Mouse (Mus musculus) intestine, embryonic 14.5 days (tissue): ENCODE data around the gene Sema4c. TPM values are rescaled to one million over a fixed set of nuclear protein-coding genes. Genes with fewer than 3 reads are reported as not detected.

ENCODE experiments used
- ATAC-seq: fragments of 200-750 bp; cut with Nextera tagmentation; replicated peaks from 2 replicates; pipeline ENCODE4 v1.8.0; 2017; ENCODE audit warnings: low read depth, moderate number of reproducible peaks, moderate TSS enrichment, moderate library complexity; ENCODE audit not compliant: low FRiP score, low TSS enrichment
- DNase-seq: peaks from one replicate; pipeline ENCODE4 v3.0.0-alpha.2; 2018; ENCODE audit warnings: low spot score
- H3K27ac ChIP-seq: fragments of 300-500 bp; sonication (generic); 2 replicates; pipeline ENCODE4 v1.5.1; 2014; ENCODE audit warnings: low read depth, mild to moderate bottlenecking, control low read depth
- H3K27me3 ChIP-seq: fragments of 300-500 bp; sonication (generic); replicated peaks from 2 replicates; pipeline ENCODE4 v1.6.1; 2014; ENCODE audit warnings: low read length, control low read depth; ENCODE audit not compliant: control insufficient read depth, insufficient read depth
- H3K36me3 ChIP-seq: fragments of 300-500 bp; sonication (generic); 2 replicates; pipeline ENCODE4 v1.6.1; 2014; ENCODE audit warnings: low read length, control low read depth; ENCODE audit not compliant: control insufficient read depth, insufficient read depth
- H3K4me1 ChIP-seq: fragments of 300-500 bp; sonication (generic); replicated peaks from 2 replicates; pipeline ENCODE4 v1.6.1; 2014; ENCODE audit warnings: low read length, control low read depth, mixed read lengths; ENCODE audit not compliant: control insufficient read depth, insufficient read depth
- H3K4me2 ChIP-seq: fragments of 300-500 bp; sonication (generic); 2 replicates; pipeline ENCODE4 v1.6.1; 2014; ENCODE audit warnings: low read length
- H3K4me3 ChIP-seq: fragments of 300-500 bp; sonication (generic); 2 replicates; pipeline ENCODE4 v1.5.1; 2014; ENCODE audit warnings: low read depth, low read length, control low read depth, mixed read lengths
- H3K9ac ChIP-seq: fragments of 300-500 bp; sonication (generic); 2 replicates; pipeline ENCODE4 v1.6.1; 2014; ENCODE audit warnings: mild to moderate bottlenecking, low read length
- H3K9me3 ChIP-seq: fragments of 300-500 bp; sonication (generic); 2 replicates; pipeline ENCODE4 v1.6.1; 2016; ENCODE audit warnings: low read length, control low read depth; ENCODE audit not compliant: control insufficient read depth
- WGBS: fragments of 180-500 bp; shearing (Covaris S2); extraction: QIAGEN DNeasy Blood & Tissue Kit; methylation state at CpG from one replicate; pipeline ENCODE4 v1.1.7; 2014; 5-methylcytosine and 5-hydroxymethylcytosine counted together
- polyA plus RNA-seq: library from polyadenylated mRNA; unstranded; fragments of >200 nt; fragmentation: Nextera tagmentation; extraction: Ambion mirVana; gene quantifications from 2 replicates; pipeline ENCODE4 v1.2.1, GENCODE M21; 2014

Sema4c gene
- polyA plus RNA-seq, 1 experiment from 2014 or later = 2.8 TPM

DNA sequence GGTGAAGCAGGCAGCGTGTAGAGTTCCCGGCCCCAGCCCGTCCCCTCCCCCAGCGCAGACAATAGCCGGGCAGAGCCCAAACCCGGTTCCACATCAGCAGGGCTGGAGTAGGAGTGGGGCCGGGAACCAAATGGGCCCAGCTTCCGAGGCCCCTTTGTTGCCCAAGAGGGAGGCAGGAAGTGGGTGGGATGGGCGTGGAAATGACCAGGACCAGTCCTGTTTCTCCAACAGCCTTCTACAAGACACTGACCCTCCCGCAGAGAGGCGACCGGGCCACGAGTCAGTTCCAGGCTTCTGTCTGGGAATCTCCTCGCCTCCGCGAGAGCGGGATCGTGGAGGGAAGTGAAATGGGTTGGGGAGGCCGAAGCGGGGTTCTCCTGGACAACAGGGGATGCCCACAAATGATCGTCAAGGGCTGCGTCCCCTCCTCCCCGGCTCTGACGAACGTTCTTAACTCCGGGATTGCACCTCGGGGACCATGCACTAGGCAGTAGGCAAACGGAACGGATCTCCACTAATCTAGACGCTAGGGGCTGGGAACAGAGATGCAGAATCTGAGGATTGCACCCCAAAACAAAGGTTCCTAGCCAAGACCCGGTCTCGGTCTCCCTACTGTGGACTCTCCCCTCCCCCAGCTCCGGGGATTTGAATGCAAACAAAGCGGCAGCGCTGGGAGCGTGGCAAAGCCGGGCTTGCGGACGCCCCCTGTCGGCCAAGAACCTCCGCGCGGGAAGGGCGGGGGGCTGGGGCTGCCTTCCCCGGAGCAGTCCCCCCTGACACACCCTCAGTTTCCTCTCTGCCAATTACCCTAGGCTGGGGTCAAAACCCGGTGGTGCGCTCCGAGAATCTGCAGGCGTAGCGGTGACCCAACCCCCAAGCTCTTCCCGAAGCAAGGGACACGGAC lies 1.3 kb downstream of the Sema4c start:
- H3K27ac ChIP-seq = peak overlapping the region; percentile 97
- H3K9ac ChIP-seq = peak overlapping the region; percentile 90
- H3K9me3 ChIP-seq = no peaks in the 10 kb centered on the region
- peaks cover 32% of the 10 kb centered on the region for H3K4me1 ChIP-seq
- H3K4me3 ChIP-seq = peak overlapping the region; percentile 96
- peak; percentile 77 for ATAC-seq
- no peaks in the 10 kb centered on the region for H3K27me3 ChIP-seq
- peak overlapping the region; percentile 87 for H3K4me2 ChIP-seq
- DNase-seq = peak; percentile 99
- H3K36me3 ChIP-seq = peaks cover 37% of the 10 kb centered on the region
- under 1% methylated on average over 51 of the region's 52 CpGs for WGBS

DNA sequence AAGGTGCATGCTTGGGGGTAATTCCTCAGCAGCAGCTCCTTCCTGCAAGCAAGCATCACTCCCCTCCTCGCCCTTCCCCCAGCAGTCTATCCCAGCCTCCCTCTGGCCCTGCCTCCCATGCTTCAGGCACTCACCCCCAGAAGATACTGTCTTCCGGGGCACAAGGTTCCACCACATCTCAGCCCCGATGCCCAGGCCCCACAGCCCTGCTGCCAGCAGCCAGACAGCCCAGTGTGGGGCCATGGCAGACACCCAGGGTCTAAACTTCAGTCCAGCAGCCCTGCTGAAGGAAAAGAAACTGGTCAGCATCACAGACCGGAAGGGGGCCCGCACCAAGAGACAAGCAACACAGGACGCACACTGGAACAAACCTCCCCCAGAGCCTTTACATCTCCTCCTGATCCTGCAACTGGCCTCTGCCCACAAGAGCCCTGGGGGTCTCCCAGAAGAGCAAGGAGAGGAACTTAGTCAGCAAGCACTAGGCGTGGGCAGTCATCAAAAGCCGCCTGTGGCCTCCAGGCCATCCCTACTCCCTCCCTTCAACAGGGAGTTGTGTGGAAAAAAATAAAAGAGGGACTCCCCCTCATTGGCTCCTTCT lies 2.3 kb downstream of the Sema4c start:
- Histone ChIP-seq H3K9ac (peak overlapping the region; percentile 90), H3K4me1 (peaks cover 32% of the 10 kb centered on the region), H3K4me3 (peak overlapping the region; percentile 96), H3K9me3 (no peaks in the 10 kb centered on the region), H3K36me3 (peaks cover 47% of the 10 kb centered on the region), H3K4me2 (peak overlapping the region; percentile 87), H3K27ac (peak overlapping the region; percentile 97), H3K27me3 (no peaks in the 10 kb centered on the region)
- WGBS = 4% methylated on average over 8 of the region's 8 CpGs
- peak; percentile 68 for DNase-seq
- no peak for ATAC-seq

- Histone ChIP-seq H3K4me1 (peaks cover 32% of the 10 kb centered on the region), H3K4me3 (no peak overlapping the region; the same call in 1 of the 2 replicates), H3K9me3 (no peaks in the 10 kb centered on the region), H3K36me3 (peaks cover 57% of the 10 kb centered on the region), H3K27me3 (no peaks in the 10 kb centered on the region), H3K4me2 (peak overlapping the region; percentile 87), H3K9ac (peak overlapping the region; percentile 90), H3K27ac (no peak overlapping the region; the same call in 1 of the 2 replicates)
- ATAC-seq = no peak
- DNase-seq = no peak
- 67% methylated on average over 21 of the region's 21 CpGs for WGBS
Observed at GRCm38 (mm10) chr1:36554633-36555399, 3.3 kb downstream of the Sema4c start.

GRCm38 (mm10) chr1:36552506-36552905 lies 5.6 kb downstream of the Sema4c start:
- no peak overlapping the region for H3K4me3 ChIP-seq
- H3K27ac ChIP-seq = no peak overlapping the region
- H3K9me3 ChIP-seq = no peaks in the 10 kb centered on the region
- H3K4me1 ChIP-seq = peaks cover 38% of the 10 kb centered on the region
- peaks cover 69% of the 10 kb centered on the region for H3K36me3 ChIP-seq
- H3K4me2 ChIP-seq = no peak overlapping the region
- no peak for ATAC-seq
- WGBS = 88% methylated on average over 16 of the region's 16 CpGs
- H3K27me3 ChIP-seq = no peaks in the 10 kb centered on the region
- DNase-seq = no peak
- no peak overlapping the region for H3K9ac ChIP-seq

DNA sequence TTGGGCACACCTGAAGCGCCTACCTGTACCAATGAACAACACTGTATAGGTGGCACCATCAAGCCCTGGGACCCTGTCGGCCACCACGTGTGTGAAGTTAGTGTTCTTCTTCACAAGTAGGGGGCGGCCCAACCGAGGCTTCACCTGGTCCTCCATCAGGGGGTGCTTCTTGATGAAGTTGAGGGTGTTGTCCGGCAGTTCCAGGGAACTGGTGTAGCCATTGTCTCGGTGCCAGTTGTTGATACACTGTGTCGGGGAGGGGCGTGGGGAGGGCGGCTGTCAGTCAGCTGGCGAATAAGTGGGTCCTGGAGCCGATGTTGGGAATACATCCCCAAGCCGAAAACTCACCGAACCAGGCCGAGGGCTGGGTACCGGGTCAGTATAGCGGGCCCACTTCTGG lies 6.2 kb downstream of the Sema4c start:
- 89% methylated on average over 17 of the region's 17 CpGs for WGBS
- no peak overlapping the region for H3K4me3 ChIP-seq
- no peak overlapping the region for H3K4me2 ChIP-seq
- peaks cover 69% of the 10 kb centered on the region for H3K36me3 ChIP-seq
- DNase-seq = no peak
- no peak for ATAC-seq
- H3K9ac ChIP-seq = no peak overlapping the region
- no peaks in the 10 kb centered on the region for H3K9me3 ChIP-seq
- no peak overlapping the region for H3K27ac ChIP-seq
- H3K4me1 ChIP-seq = peaks cover 41% of the 10 kb centered on the region
- H3K27me3 ChIP-seq = no peaks in the 10 kb centered on the region

DNA sequence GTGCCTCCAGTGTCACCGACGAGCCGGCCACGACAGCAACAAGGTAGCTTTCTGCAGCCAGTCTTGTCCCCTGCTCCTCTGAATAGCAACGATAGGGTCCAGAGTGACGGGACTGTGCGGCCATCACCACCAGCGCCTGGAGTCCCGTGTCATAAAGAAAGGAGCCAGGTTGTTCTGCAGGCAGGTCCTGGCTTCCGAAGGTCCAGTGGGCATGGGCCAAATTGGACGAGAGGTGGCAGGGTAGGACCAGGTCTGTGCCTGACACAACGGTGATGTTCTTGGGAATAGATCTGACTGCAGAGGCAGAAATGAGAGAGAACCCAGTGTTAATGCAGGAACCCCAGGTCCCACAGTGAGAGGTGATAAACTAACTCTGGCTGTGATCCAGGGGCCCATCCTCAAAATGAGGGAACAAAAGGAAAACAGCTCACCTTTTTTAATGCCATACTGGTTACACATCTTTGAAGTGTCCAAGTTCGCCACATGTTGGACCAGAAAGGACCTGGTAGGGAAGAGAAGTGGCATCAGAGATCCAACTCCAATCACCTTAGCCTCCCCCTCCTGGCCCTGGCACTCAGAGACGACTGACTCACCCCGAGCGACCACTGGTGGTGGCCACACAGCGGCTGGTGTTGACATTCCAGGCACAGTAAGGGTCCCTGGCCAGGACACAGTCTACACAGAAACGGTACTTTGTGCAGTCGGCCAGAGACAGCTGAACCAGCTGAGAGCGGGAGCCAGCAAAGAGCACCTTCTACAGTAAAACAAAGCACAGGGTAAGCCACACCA lies 7.9 kb downstream of the Sema4c start:
- H3K36me3 ChIP-seq = peaks cover 67% of the 10 kb centered on the region
- H3K4me1 ChIP-seq = peaks cover 41% of the 10 kb centered on the region
- H3K4me2 ChIP-seq = no peak overlapping the region
- H3K9me3 ChIP-seq = no peaks in the 10 kb centered on the region
- ATAC-seq = no peak
- no peak overlapping the region for H3K4me3 ChIP-seq
- no peak overlapping the region for H3K27ac ChIP-seq
- DNase-seq = no peak
- 80% methylated on average over 20 of the region's 20 CpGs for WGBS
- no peaks in the 10 kb centered on the region for H3K27me3 ChIP-seq
- no peak overlapping the region for H3K9ac ChIP-seq

- Histone ChIP-seq H3K9me3 (no peaks in the 10 kb centered on the region), H3K27ac (no peak overlapping the region), H3K36me3 (peaks cover 59% of the 10 kb centered on the region), H3K4me3 (no peak overlapping the region), H3K4me2 (no peak overlapping the region), H3K9ac (no peak overlapping the region), H3K27me3 (no peaks in the 10 kb centered on the region), H3K4me1 (peaks cover 33% of the 10 kb centered on the region)
- 73% methylated on average over 18 of the region's 18 CpGs for WGBS
- ATAC-seq (no peak), DNase-seq (no peak)
Observed at GRCm38 (mm10) chr1:36549491-36549890, 8.7 kb downstream of the Sema4c start.

- H3K27me3 ChIP-seq = no peaks in the 10 kb centered on the region
- DNase-seq (no peak), ATAC-seq (no peak)
- peaks cover 52% of the 10 kb centered on the region for H3K36me3 ChIP-seq
- no peak overlapping the region for H3K9ac ChIP-seq
- H3K9me3 ChIP-seq = no peaks in the 10 kb centered on the region
- H3K4me3 ChIP-seq = no peak overlapping the region
- H3K4me1 ChIP-seq = peaks cover 27% of the 10 kb centered on the region
- 47% methylated on average over 8 of the region's 8 CpGs for WGBS
- H3K4me2 ChIP-seq = no peak overlapping the region
- H3K27ac ChIP-seq = no peak overlapping the region
Observed at GRCm38 (mm10) chr1:36548771-36549170, 9.4 kb downstream of the Sema4c start.
